Mouse (Mus musculus): ENCODE measurements at regions not wholly inside any gene's neighbourhood (a gene's known extent, or its start where the extent isn't known, plus 50 kb on each side); places are given as distances from the start of the nearest gene placed in this dataset.

DNA sequence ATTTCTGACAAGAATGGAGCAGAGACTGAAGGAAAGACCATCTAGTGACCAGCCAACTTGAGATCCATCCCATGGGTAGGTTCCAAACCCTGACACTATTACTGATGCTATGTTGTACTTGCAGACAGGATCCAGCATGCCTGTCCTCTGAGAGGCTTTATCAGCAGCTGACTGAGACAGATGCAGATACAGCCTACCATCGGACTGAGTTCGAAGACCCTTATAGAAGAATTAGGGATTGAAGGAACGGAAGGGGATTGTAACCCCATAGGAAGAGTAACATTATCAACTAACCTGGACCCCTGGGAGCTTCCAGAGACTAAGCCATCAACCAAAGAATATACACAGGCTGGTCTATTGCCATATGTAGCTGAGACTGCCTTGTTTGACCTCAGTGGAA is 183.1 kb upstream of the Adcy2 start:
- no peak for DNase-seq (ENCODE audit: low read depth, low spot score)

DNA sequence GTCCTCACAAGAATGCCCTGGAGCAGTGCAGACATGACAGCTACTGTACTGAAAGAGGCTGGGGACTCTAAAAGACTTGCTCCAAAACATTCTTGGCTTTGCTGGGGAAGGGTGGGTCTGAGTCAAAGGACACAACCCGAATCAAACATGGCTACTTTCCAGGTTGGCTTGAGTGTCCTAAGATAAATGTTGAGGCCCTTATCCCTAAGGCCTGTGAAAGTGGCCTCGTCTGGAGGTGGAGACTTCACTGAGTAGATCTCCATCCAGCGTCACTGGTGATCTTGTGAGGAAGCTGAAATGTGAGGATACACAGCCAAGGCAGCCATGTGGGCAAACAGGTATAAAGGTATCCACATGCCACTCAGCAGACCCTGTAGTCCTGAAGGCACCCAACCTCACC is 191.3 kb upstream of the Adcy2 start:
- no peak for DNase-seq (ENCODE audit: low read depth, low spot score)

DNA sequence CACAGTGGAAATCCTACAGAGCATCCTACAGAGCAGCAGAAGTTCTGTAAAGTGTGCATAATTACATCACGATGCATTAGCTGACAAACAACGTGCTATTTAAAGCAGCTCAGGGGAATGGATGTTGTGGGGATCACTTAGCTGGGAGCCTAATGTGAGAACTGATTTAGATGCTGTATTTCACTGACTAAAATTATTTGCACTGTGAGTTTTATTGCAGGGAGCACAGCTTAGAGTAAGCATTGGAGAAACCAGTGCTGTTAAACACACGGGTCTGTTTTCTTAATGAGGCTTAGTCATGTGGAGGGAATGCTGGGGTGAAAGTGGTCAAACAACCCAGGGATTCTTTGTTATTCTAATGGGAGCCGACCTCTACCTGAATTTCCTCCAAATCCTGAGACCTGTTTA is 197.1 kb upstream of the Adcy2 start:
- DNase-seq (ENCODE audit: low read depth, low spot score): peak; percentile 76

DNA sequence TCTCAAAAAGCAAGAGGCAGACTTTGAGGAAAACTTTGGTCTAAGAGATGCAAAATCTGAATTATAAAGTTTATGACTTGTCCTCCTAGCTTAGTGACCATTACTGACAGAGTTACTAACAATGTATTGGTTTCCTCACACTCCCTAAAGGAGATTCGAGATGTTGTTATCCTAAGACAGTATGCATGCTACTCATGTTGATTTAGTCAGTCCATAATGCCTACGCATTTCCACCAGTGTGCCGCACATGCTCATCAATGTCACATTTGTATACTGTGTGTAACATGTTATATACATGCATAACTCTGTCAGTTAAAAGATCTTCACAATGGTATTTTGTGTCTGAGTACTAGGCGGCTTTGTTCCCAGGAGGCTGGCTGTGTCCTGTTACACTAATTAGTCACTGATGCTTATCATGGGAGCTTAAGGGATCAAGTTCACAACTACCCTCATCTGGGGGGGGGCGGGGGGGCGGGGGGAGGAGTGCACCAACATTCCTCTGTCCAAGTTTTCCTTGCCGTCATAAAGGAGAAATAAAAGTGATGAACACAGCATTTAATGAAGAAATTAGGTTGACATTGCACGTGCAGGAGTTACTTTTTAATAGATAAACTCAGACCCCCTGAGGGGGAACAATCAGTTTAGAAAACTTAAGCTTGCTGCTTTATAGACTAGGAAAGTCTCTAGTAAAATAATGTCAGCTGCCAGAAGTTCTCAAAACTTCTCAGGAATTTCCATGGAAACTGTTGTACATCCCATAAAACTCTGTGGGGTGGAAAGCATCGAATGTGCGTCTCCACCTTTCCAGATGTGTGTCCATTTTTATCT is 208.6 kb upstream of the Adcy2 start:
- DNase-seq (ENCODE audit: low read depth, low spot score): no peak

DNA sequence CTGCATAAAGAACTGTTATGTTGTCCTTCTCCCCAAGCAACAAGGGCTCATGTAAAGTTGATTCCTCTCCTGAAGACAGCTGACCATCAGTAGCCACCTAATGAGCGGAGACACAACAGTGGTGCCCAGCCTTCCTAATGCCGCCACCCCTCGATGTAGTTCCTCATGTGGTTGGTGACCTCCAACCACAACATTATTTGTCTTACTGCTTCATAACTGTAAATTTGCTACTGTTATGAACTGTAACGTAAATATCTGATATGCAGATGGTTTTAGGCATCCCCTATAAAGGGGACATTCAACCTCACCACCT is 209.2 kb upstream of the Adcy2 start:
- DNase-seq (ENCODE audit: low read depth, low spot score): no peak

DNA sequence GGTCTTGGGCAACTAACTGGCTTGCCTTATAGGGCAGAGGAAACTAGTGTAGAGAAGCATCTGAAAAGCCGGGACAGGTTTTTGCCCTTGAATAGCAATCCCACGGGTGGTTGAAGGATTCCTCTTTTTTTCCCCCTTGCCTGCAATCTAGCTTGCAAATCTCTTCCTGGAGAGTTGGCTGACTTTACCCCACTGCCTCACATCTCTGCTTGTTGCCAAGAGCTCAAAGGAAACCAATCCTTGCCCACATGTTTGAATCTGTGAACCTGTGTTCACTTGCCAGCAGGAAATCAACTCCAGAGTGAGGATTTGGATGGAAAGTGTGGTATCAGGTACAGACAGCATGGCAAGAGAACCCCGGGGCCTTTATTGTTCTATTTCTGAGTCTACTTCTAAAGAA is 217.2 kb upstream of the Adcy2 start:
- no peak for DNase-seq (ENCODE audit: low read depth, low spot score)

DNA sequence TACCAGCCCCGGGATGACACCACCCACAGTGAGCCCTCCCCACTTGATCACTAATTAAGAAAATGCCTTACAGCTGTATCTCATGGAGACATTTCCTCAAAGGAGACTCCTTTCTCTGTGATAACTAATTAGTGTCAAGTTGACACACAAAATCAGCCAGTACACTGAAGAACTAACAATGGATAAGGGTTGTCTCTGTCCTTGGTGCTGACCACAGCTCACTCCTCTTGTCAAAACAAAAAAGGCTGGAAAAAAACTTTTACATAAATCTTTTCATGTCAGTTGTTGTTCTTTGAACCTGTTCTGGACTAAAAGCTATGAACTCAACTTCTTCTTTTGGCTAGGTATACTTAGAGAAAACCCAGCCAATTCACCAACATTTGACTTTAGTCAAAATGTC is 221.1 kb upstream of the Adcy2 start:
- DNase-seq (ENCODE audit: low read depth, low spot score): peak; percentile 43

DNA sequence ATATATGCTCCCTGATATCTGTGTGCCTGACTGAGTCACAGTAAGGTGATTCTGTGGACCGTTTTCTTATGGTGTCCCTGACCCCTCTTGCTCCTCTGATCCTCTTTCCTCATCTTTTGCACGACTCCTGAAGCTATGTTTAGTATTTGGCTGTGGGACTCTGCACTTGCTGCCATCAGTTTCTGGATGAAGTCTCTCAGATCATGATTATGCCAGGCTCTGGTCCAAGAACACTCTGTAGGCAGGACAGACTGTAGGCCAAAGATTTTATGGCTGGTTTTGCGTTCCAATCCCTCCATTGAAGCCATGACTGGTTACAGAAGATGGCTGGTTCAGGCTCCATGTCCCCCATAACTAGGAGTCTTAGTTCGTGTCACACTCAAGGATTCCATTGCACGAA is 227.2 kb upstream of the Adcy2 start:
- DNase-seq (ENCODE audit: low read depth, low spot score): no peak

DNA sequence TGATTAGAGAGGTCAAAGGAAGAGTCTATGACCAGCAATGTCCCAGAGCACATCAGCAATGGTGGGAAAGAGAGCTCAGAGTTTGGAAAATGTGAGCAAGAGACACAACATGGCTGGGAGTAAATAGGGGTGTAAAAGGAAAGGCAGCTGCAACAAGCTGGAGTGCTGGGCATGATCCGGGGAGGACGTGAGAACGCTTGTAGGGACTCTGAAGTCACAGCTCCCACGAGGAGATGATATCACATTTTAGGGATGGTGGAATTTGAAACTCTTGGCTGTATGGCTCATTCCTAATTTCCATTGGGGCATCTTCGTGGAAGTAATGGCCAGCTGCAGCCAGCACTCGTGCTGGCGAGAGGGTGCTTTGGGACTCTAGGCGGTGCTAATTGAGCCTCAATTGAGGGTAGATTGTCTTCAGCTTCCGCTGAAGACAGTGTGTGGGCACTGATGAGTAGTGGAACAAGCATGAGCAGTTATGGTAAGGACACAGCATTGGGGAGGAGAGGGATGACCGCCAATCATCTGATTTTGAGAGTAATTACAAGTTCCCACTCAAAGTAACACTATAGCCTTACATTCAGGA is 231.1 kb upstream of the Adcy2 start:
- no peak for DNase-seq (ENCODE audit: low read depth, low spot score)

DNA sequence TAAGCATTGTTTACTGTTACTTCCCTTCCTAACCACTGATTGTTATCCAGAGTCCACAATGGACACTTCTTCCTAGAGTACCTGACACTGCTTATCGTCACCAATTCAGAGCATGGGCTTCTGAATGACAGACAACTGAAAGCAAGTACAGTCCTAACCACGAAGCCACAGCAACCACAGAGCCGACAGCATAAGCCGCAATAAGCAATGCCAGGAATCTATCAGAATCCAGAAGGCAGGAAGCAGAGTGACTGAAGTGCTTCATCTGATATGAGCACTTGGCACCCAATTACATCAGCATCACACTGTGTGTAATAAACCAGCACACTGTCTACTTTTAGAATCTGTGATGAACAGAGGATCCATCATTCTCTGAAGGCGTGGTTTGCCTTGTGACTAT is 237.0 kb upstream of the Adcy2 start:
- no peak for DNase-seq (ENCODE audit: low read depth, low spot score)

DNA sequence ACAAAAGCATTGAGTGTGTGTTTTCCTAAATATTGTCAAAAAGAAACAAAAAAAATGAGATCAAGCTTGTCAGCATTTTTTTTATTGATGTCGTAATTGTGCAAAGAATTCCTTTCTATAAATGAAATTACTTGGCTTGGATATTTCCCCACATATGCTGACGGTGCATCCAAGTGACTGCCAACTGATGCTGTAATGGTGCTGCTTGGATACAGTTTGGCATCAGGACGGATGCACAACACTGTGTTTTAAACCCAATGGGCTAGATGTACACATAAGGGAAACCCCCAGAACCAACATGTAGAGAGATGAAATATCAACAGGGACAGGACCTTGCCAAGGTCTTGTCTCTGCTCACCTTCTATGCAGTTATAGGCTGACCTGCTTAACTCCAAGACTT is 238.6 kb upstream of the Adcy2 start:
- no peak for DNase-seq (ENCODE audit: low read depth, low spot score)

DNA sequence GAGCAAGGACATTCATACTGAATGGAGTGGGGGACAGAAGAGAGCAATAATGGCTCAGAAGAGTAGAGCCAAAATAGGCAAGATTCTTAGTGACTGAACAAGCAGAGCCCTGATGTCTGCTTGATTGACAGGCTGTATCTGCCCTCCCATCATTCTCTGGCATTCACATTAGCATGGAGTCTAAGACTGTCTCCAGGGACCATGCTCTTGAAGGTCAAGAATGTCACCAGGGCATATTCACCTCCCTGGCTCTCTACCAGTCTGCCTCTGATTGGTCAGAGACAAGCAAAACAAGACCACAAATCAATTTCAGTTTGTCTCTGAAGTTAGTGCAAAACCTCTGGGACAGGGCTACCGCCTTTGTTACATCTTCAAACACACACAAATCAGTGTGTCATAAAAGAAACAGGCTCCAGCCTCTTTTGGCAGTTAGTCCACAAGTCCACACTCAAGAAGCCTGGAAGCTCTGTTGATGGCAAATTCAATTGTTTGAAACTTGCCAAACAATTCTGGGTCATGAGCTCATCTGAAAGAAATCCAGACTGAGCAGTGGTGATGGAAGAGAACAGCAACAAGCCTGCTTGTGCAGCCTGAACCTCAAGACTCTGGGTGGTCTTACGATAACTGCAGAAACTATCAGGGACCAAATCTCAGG is 240.0 kb upstream of the Adcy2 start:
- DNase-seq (ENCODE audit: low read depth, low spot score): no peak

DNA sequence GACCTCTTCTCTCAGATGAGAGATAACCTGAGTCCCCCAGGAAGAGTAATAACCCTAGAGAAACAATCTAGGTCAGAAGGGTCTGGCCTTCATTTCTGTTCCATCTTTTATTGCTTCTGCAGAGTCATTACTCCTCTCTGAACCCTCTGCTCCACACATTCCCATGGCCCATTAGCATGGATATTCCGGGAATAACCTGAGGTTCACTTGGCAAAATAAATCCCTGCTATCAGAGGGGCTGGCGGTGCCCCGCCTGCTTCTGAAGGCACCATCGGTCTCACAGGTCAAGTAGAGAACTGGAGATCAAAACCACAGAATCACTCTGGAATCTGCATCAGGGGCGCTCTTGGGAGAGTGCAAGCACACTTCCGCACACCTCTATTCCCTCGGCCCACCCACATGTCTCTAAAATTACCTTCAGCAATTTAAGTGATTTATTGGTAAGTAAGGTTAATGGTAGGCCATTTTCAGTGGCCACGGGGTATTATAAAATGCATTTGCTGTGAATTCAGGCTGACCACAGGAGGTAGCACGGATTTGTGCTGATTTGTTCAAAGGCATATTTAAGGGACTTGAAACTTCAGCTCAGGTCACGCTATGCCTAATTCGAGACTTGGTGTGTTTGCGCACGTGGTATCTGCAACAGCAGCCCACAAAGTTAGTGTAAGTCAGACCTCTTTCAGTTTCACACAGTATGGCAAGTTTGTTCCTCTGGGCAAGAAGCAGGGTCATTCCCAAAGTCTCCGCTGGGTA is 243.4 kb upstream of the Adcy2 start:
- no peak for DNase-seq (ENCODE audit: low read depth, low spot score)

DNA sequence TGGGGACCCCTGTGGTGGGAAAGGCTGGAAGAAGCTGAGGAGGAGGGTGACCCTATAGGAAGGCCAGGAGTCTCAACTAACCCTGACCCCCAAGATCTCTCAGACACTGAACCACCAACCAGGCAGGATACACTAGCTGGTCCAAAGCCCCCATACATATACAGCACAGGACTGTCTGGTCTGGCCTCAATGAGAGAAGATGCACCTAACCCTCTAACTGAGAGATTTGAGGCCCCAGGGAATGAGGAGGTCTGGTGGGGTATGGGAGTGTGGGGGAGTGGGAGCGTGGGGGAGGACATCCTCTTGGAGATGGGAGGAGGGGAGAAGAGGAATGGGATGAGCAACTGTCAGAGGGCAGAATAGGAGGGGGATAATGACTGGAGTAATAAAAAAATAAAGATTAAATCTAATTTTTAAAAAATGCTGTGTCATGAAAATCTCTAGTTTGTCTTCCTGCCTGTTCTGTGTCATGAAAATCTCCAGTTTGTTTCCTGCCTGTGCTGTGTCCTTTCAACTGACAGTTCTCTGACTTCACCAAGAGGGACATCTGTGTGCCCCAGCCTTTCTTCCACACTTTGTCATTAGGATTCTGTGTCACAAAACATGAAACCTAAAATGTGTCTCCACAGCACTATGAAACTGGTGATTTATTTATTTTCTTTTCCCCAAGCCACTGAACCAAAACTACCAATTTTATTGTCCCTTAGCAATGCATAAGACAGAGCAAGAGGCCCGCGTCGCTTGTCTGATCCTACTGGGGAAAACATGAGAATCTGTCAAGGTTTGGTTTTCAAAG is 251.2 kb upstream of the Adcy2 start:
- no peak for DNase-seq (ENCODE audit: low read depth, low spot score)

DNA sequence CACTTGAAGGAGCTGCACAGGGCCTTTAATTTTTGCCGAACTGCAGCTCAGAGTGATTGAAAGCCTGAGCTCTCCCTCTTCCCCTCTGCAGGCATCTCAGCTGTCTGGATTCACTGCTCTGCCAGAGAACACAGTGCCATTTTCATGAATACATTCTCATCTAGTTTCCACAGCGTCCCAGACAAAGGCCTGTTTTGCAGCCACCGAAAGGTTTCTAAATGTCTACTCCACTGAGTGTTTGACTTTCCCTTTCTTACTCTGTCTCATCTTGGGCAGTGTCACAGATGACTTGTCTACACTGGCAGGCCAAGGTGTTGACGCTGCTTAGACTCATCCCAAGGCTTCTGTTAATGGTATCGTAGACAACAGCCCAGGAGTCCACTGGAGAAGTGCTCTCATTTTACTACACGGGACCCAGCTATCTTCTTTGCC is 251.8 kb upstream of the Adcy2 start:
- DNase-seq (ENCODE audit: low read depth, low spot score): no peak

DNA sequence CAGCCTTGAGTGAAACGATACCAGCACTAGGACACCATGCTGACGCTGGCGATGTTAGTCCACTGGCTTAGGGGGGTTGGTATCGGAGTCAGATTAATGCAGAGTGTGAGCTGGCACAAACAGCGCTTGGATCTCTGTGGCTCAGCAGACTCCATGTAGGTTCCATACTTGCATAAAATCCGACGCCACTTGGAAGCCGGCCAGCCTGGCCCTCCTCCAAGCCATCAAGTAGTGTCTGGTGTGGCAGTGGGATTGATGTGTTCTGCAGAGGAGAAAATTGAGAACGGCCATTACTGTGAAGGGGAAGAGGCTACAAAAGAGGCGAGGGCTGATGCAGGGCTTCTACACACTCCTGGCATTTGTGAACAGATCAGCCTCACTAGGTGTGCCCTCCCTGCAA is 253.0 kb upstream of the Adcy2 start:
- DNase-seq (ENCODE audit: low read depth, low spot score): no peak

DNA sequence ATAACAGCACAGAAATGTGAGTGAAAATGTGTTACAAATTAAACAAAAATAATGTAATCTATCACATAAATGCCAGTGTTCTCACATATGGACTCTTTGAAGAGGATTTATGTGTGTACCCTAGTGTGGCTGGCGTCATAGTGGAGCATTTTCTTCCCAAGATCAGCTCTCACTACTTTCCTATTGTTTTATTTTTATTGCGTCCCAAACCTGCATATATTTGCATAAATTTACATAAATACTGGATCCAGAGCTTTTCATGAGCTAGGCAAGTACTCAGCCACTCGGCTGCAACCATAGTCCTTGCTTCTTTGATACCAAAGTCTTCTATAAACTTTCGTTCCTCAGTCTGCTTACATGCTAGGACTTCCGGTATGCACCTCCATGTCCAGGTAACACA is 261.1 kb upstream of the Adcy2 start:
- DNase-seq (ENCODE audit: low read depth, low spot score): no peak

DNA sequence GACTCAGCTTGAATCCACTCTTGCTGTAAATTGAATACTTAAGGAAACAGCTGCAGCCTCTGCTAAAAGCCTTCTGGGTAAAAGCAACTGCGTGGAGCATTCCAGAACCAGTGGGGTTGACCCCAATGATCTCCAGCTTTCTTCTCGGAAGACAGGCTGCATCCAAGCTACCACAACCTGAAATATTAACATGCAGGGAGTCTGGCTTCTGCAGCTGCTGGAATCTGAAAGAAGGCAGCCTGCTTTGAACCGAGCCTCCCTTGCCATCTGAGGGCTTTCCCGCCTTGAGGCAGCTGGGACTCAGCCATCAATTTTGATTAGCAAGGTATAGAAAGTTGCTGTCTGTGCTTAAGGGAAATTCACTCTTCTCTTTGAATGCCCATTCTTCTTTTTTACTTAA is 261.6 kb upstream of the Adcy2 start:
- no peak for DNase-seq (ENCODE audit: low read depth, low spot score)

DNA sequence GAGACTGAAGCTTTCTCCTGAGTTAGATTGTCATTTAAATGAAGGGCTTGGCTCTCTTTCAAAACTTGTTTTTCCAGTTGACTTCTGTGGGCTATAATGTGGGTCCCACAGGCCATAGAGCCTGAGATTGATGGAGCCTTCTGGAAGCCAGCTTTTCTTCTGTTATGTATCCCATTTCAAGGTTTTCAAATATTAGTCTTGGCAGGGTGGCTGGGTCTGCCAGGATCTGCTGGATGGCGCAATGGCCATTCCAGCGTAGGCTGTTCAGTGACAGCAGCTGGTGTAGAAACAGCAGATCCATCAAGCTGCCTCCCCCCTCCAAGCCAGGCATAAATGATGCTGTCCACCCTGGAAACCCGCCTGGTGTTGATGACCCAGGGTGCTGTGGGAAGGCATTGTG is 264.4 kb upstream of the Adcy2 start:
- peak; percentile 79 for DNase-seq (ENCODE audit: low read depth, low spot score)

DNA sequence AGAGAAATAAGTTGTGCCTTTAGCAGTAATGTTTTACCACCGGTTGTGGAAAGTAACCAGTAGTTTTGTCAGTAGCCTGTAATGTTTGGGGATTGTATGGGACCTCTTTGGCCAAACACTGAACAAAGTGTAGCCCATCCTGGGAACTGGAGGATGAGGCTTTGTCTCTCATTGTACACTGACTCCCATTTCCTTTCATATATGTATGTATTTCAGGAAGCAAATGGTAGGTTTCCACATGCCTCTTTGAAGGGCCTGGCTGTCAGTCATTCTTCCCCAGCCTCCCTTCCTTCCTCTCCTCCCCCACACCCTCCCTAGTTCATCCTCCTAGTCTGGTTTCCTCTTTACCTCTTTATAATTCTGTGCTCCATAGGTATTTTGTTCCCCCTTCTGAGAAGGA is 266.7 kb upstream of the Adcy2 start:
- DNase-seq (ENCODE audit: low read depth, low spot score): peak; percentile 67

DNA sequence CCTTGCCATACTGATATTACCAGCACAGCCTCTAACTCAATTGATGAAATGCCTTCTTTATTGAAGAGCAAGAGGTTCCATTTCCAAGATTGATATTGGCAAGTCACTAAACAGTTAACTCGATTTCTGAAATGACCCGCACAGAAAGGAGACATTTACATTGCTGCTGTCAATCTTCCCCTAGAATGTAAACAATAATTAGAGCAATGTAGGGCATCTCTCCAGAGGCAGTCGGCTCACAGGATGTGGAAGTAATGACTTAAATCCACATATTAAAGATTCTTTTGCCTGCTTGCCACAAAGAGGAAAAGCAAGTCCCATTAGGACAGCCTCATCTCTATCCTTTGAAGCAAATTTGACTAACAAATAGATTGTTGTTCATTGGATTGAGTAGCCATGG is 261.0 kb upstream of the Nsun2 start:
- no peak for DNase-seq (ENCODE audit: low read depth, low spot score)

DNA sequence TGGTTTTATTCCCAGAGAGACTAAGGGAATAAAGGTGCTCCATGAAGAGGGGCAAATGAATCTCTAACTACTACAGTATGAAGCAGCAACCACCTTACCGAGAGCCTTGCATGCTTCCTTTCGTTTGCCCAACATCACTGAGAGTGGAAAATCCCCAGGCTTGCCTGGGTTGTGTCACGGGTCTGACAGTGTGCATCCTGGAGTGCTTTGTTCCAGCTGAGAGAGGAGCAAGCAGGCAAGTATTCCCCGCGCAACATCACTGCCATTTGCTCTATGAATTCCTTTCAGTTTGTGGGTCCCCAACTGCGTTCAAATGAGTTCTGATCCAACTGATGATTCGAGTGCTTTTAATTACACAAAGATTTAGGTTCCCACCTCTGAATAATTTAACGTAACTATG is 253.9 kb upstream of the Nsun2 start:
- DNase-seq (ENCODE audit: low read depth, low spot score): no peak

All from R1 (cell line).